Mouse (Mus musculus) thymus, postnatal 4 days (tissue): ENCODE measurements around the gene Krtap11-1.

Experiments used
- DNase-seq: peaks from one replicate; pipeline ENCODE4 v3.0.0; 2021

Krtap11-1 gene

GRCm38 (mm10) chr16:89571083-89571482, at the start of gene Krtap11-1:
Gene Krtap11-1, minus strand, starts transcription at chr16:89571183.
- DNase-seq = no peak

GRCm38 (mm10) chr16:89618190-89618589, 47.2 kb upstream of the Krtap11-1 start:
- DNase-seq = no peak

- DNase-seq = no peak
These were observed 46.3 kb upstream of the Krtap11-1 start for GRCm38 (mm10) chr16:89617251-89617650.

GRCm38 (mm10) chr16:89613726-89614125, 42.7 kb upstream of the Krtap11-1 start:
- no peak for DNase-seq

GRCm38 (mm10) chr16:89608791-89609185, 37.8 kb upstream of the Krtap11-1 start:
- DNase-seq = no peak

GRCm38 (mm10) chr16:89608161-89608790, 37.3 kb upstream of the Krtap11-1 start:
- DNase-seq = no peak

- DNase-seq = no peak
These were observed 36.0 kb upstream of the Krtap11-1 start for GRCm38 (mm10) chr16:89606951-89607350.

GRCm38 (mm10) chr16:89587209-89587608, 16.2 kb upstream of the Krtap11-1 start:
- DNase-seq = no peak

- DNase-seq = no peak
These were observed 14.9 kb upstream of the Krtap11-1 start for GRCm38 (mm10) chr16:89585604-89586508.

GRCm38 (mm10) chr16:89581658-89582057, 10.7 kb upstream of the Krtap11-1 start:
- no peak for DNase-seq

- DNase-seq = no peak
These were observed 467 bp downstream of the Krtap11-1 start for GRCm38 (mm10) chr16:89570516-89570915.

GRCm38 (mm10) chr16:89569136-89569535, 1.8 kb downstream of the Krtap11-1 start:
- no peak for DNase-seq

GRCm38 (mm10) chr16:89568141-89568540, 2.8 kb downstream of the Krtap11-1 start:
- DNase-seq = no peak

- no peak for DNase-seq
These were observed 20.7 kb downstream of the Krtap11-1 start for GRCm38 (mm10) chr16:89550298-89550697.

GRCm38 (mm10) chr16:89538031-89538484, 32.9 kb downstream of the Krtap11-1 start:
- no peak for DNase-seq

GRCm38 (mm10) chr16:89537349-89537748, 33.6 kb downstream of the Krtap11-1 start:
- DNase-seq = no peak

- DNase-seq = no peak
These were observed 40.4 kb downstream of the Krtap11-1 start for GRCm38 (mm10) chr16:89530547-89530946.

- DNase-seq = no peak
These were observed 41.1 kb downstream of the Krtap11-1 start for GRCm38 (mm10) chr16:89529846-89530245.

- DNase-seq = no peak
These were observed 42.6 kb downstream of the Krtap11-1 start for GRCm38 (mm10) chr16:89528380-89528779.

- no peak for DNase-seq
These were observed 50.0 kb downstream of the Krtap11-1 start for GRCm38 (mm10) chr16:89520996-89521395.

GRCm38 (mm10) chr16:89520555-89520954, 50.4 kb downstream of the Krtap11-1 start:
- no peak for DNase-seq
